In the genomic region with DNA sequence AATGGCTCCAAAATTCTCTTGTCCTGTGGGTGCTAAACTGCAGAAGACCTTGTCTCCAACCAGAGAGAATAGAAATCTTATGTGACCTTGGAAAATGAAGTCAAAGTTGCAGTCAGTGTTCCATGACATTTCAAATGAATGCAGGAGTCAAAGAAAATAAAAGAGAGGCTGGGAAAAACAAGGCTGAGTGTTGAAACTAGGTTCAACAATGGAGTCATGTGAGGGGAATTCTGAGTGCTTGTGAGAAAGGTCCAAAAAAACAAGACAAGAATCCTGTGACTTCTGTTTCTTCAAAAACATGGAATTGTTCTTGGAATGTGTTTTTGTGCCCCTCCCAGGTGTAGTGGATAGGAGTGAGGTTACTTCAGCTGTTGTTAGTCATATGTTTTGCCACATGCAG, we compare ENCODE assay signal across 27 mouse cellular contexts. TPM values are rescaled to one million over a fixed set of nuclear protein-coding genes. Genes with fewer than 3 reads are reported as not detected.
"Had no signal": no experiment of that assay in that cellular context is flagged by ENCODE, and none has a peak within 500 bp of the region (broad histone marks: within the 10 kb centered on the region; RNA-seq: fewer than 3 reads in every experiment).

No protein-coding gene starts in this region.

- H3K4me2 ChIP-seq: heart, embryonic 12.5 days; hindbrain, embryonic 12.5 days; hindbrain, embryonic 14.5 days; intestine, embryonic 15.5 days; kidney, embryonic 15.5 days; limb, embryonic 12.5 days; liver, embryonic 11.5 days; liver, embryonic 13.5 days had no signal

- ATAC-seq: hindbrain, embryonic 16.5 days; inflammation-experienced regulatory T-cells, adult 6 months; intestine, embryonic 15.5 days; intestine, postnatal 0 days had no signal

- H3K4me1 ChIP-seq: hindbrain, embryonic 10.5 days; hindbrain, embryonic 12.5 days; intestine, embryonic 15.5 days; kidney, embryonic 15.5 days; limb, embryonic 10.5 days; limb, embryonic 12.5 days; liver, embryonic 13.5 days had no signal

- H3K9ac ChIP-seq: heart, embryonic 12.5 days; hindbrain, embryonic 12.5 days; hindbrain, embryonic 14.5 days; intestine, embryonic 15.5 days; kidney, embryonic 15.5 days; limb, embryonic 12.5 days; liver, embryonic 13.5 days had no signal

- H3K4me3 ChIP-seq: gastrocnemius, adult 2 months; heart, embryonic 10.5 days; heart, embryonic 12.5 days; hindbrain, embryonic 10.5 days; hindbrain, embryonic 12.5 days; intestine, embryonic 15.5 days; kidney, embryonic 15.5 days; layer of hippocampus, adult 2 months; left cerebral cortex, adult 2 months; limb, embryonic 10.5 days; limb, embryonic 12.5 days; liver, embryonic 13.5 days had no signal

- H3K36me3 ChIP-seq: heart, embryonic 10.5 days; heart, embryonic 12.5 days; hindbrain, embryonic 10.5 days; hindbrain, embryonic 12.5 days; intestine, embryonic 15.5 days; kidney, embryonic 15.5 days; limb, embryonic 10.5 days; limb, embryonic 12.5 days; liver, embryonic 13.5 days had no signal

- H3K9me3 ChIP-seq: heart, embryonic 10.5 days; heart, embryonic 12.5 days; hindbrain, embryonic 10.5 days; hindbrain, embryonic 12.5 days; intestine, embryonic 15.5 days; kidney, embryonic 15.5 days; limb, embryonic 10.5 days; limb, embryonic 12.5 days; liver, embryonic 13.5 days had no signal

- DNase-seq: gastrocnemius, adult 2 months; gastrocnemius, postnatal 10 days; gastrocnemius, postnatal 25 days; heart, adult 18-20 months; heart, postnatal 10 days; heart, postnatal 4 days; kidney, adult 18-20 months; kidney, postnatal 10 days; kidney, postnatal 25 days; kidney, postnatal 4 days; liver; liver, embryonic 13.5 days had no signal

- H3K27me3 ChIP-seq: heart, embryonic 12.5 days; intestine, embryonic 15.5 days had no signal

- H3K27ac ChIP-seq: gastrocnemius, adult 2 months; heart, embryonic 10.5 days; hindbrain, embryonic 10.5 days; hindbrain, embryonic 12.5 days; hindbrain, embryonic 14.5 days; intestine, embryonic 15.5 days; kidney, embryonic 15.5 days; layer of hippocampus, adult 2 months; left cerebral cortex, adult 2 months; limb, embryonic 10.5 days; limb, embryonic 12.5 days; liver, embryonic 13.5 days had no signal

RNA-seq across cellular contexts. Expression of gene Shroom2, which starts 34.0 kb away (rescaled TPM):
- polyA plus RNA-seq: inflammation-experienced regulatory T-cells, adult 6 months had no signal

RNA-seq across cellular contexts. Expression of gene Gpr143, which starts 46.4 kb away (rescaled TPM):
- polyA plus RNA-seq: heart, embryonic 10.5 days; heart, embryonic 12.5 days; inflammation-experienced regulatory T-cells, adult 6 months; intestine, postnatal 0 days; liver, embryonic 11.5 days; liver, embryonic 13.5 days had no signal
